Mouse (Mus musculus): ENCODE measurements around the gene Fam228a. TPM values are rescaled to one million over a fixed set of nuclear protein-coding genes. Genes with fewer than 3 reads are reported as not detected.
"Not testable (repeated sequence)": the region's sequence is repeated elsewhere in the genome, so short reads cannot be mapped to it uniquely, and the experiment has no call there.

Gene Fam228a
- 0.20 and 0.21 TPM in 2 replicates for polyA plus RNA-seq (2016; fragmentation: Nextera tagmentation; extraction: Ambion mirVana)

GRCm38 (mm10) chr12:4738031-4738576 lies at the start of gene Fam228a:
TSS of gene Fam228a (minus strand) at chr12:4738430.
- WGBS = 86% methylated on average over 18 of the region's 18 CpGs
- no peak within 1 kb of the TSS for H3K9ac ChIP-seq
- H3K36me3 ChIP-seq = no peaks in the 10 kb centered on the region
- H3K4me1 ChIP-seq (replicated peaks) = no peaks in the 10 kb centered on the region
- no peak within 1 kb of the TSS for H3K4me3 ChIP-seq
- H3K9me3 ChIP-seq (replicated peaks) = no peaks in the 10 kb centered on the region
- H3K27ac ChIP-seq (ENCODE audit: poor library complexity, severe bottlenecking) = no peak within 1 kb of the TSS
- H3K4me2 ChIP-seq = no peak within 1 kb of the TSS
- peaks cover 6% of the 10 kb centered on the region; the same call in 1 of the 2 replicates for H3K27me3 ChIP-seq (replicated peaks)
- no peak for ATAC-seq (ENCODE audit: insufficient number of reproducible peaks, low FRiP score)

GRCm38 (mm10) chr12:4784466-4784865 lies 46.2 kb upstream of the Fam228a start:
- no peaks in the 10 kb centered on the region for H3K9me3 ChIP-seq (replicated peaks)
- no peaks in the 10 kb centered on the region for H3K36me3 ChIP-seq
- no peaks in the 10 kb centered on the region for H3K27me3 ChIP-seq (replicated peaks)
- H3K4me1 ChIP-seq (replicated peaks) = no peaks in the 10 kb centered on the region
- H3K27ac ChIP-seq (ENCODE audit: poor library complexity, severe bottlenecking) = no peak overlapping the region
- no peak overlapping the region for H3K4me3 ChIP-seq
- no peak for ATAC-seq (ENCODE audit: insufficient number of reproducible peaks, low FRiP score)
- no peak overlapping the region for H3K4me2 ChIP-seq
- WGBS = 64% methylated on average over 2 of the region's 2 CpGs
- no peak overlapping the region for H3K9ac ChIP-seq

- H3K27me3 ChIP-seq (replicated peaks) = no peaks in the 10 kb centered on the region
- no peak overlapping the region for H3K4me3 ChIP-seq
- no peak for ATAC-seq (ENCODE audit: insufficient number of reproducible peaks, low FRiP score)
- 59% methylated on average over 5 of the region's 5 CpGs for WGBS
- H3K9ac ChIP-seq = no peak overlapping the region
- no peaks in the 10 kb centered on the region for H3K9me3 ChIP-seq (replicated peaks)
- H3K4me2 ChIP-seq = no peak overlapping the region
- H3K36me3 ChIP-seq = no peaks in the 10 kb centered on the region
- no peaks in the 10 kb centered on the region for H3K4me1 ChIP-seq (replicated peaks)
- H3K27ac ChIP-seq (ENCODE audit: poor library complexity, severe bottlenecking) = no peak overlapping the region
Measured at GRCm38 (mm10) chr12:4783598-4783997, 45.4 kb upstream of the Fam228a start.

GRCm38 (mm10) chr12:4781725-4782404 lies 43.6 kb upstream of the Fam228a start:
- not testable (repeated sequence) for H3K27ac ChIP-seq (ENCODE audit: poor library complexity, severe bottlenecking); H3K27me3 ChIP-seq (replicated peaks); H3K36me3 ChIP-seq; H3K9ac ChIP-seq; H3K4me1 ChIP-seq (replicated peaks); H3K9me3 ChIP-seq (replicated peaks); ATAC-seq (ENCODE audit: insufficient number of reproducible peaks, low FRiP score); H3K4me2 ChIP-seq; H3K4me3 ChIP-seq
- WGBS = 76% methylated on average over 9 of the region's 9 CpGs

- no peaks in the 10 kb centered on the region for H3K4me1 ChIP-seq (replicated peaks)
- H3K4me3 ChIP-seq = no peak overlapping the region
- H3K36me3 ChIP-seq = no peaks in the 10 kb centered on the region
- 67% methylated on average over 1 of the region's 1 CpGs for WGBS
- no peaks in the 10 kb centered on the region for H3K9me3 ChIP-seq (replicated peaks)
- no peaks in the 10 kb centered on the region for H3K27me3 ChIP-seq (replicated peaks)
- no peak for ATAC-seq (ENCODE audit: insufficient number of reproducible peaks, low FRiP score)
- no peak overlapping the region for H3K4me2 ChIP-seq
- no peak overlapping the region for H3K27ac ChIP-seq (ENCODE audit: poor library complexity, severe bottlenecking)
- H3K9ac ChIP-seq = no peak overlapping the region
Measured at GRCm38 (mm10) chr12:4781270-4781669, 43.0 kb upstream of the Fam228a start.

GRCm38 (mm10) chr12:4780245-4780644 lies 42.0 kb upstream of the Fam228a start:
- Histone ChIP-seq H3K9me3 (replicated peaks) (no peaks in the 10 kb centered on the region), H3K4me3 (no peak overlapping the region), H3K27me3 (replicated peaks) (0 out of 2 replicates have a peak, but pooled peaks cover 2% of the 10 kb centered on the region), H3K27ac (ENCODE audit: poor library complexity, severe bottlenecking) (no peak overlapping the region), H3K9ac (no peak overlapping the region), H3K4me2 (no peak overlapping the region), H3K4me1 (replicated peaks) (no peaks in the 10 kb centered on the region), H3K36me3 (no peaks in the 10 kb centered on the region)
- WGBS = 60% methylated on average over 2 of the region's 2 CpGs
- no peak for ATAC-seq (ENCODE audit: insufficient number of reproducible peaks, low FRiP score)

GRCm38 (mm10) chr12:4777734-4778133 lies 39.5 kb upstream of the Fam228a start:
- Histone ChIP-seq H3K4me3 (no peak overlapping the region), H3K9me3 (replicated peaks) (no peaks in the 10 kb centered on the region), H3K4me2 (no peak overlapping the region), H3K27ac (ENCODE audit: poor library complexity, severe bottlenecking) (no peak overlapping the region), H3K4me1 (replicated peaks) (no peaks in the 10 kb centered on the region), H3K27me3 (replicated peaks) (0 out of 2 replicates have a peak, but pooled peaks cover 2% of the 10 kb centered on the region), H3K9ac (no peak overlapping the region), H3K36me3 (no peaks in the 10 kb centered on the region)
- WGBS = 80% methylated on average over 6 of the region's 6 CpGs
- ATAC-seq (ENCODE audit: insufficient number of reproducible peaks, low FRiP score) = no peak

GRCm38 (mm10) chr12:4775588-4775949 lies 37.3 kb upstream of the Fam228a start:
- Histone ChIP-seq H3K4me2 (no peak overlapping the region), H3K9ac (no peak overlapping the region), H3K36me3 (no peaks in the 10 kb centered on the region), H3K9me3 (replicated peaks) (no peaks in the 10 kb centered on the region), H3K27me3 (replicated peaks) (0 out of 2 replicates have a peak, but pooled peaks cover 2% of the 10 kb centered on the region), H3K4me3 (no peak overlapping the region), H3K27ac (ENCODE audit: poor library complexity, severe bottlenecking) (no peak overlapping the region), H3K4me1 (replicated peaks) (no peaks in the 10 kb centered on the region)
- WGBS = 57% methylated on average over 9 of the region's 9 CpGs
- ATAC-seq (ENCODE audit: insufficient number of reproducible peaks, low FRiP score) = no peak

- Histone ChIP-seq H3K4me3 (no peak overlapping the region), H3K36me3 (no peaks in the 10 kb centered on the region), H3K9me3 (replicated peaks) (no peaks in the 10 kb centered on the region), H3K9ac (no peak overlapping the region), H3K27ac (ENCODE audit: poor library complexity, severe bottlenecking) (no peak overlapping the region), H3K27me3 (replicated peaks) (0 out of 2 replicates have a peak, but pooled peaks cover 2% of the 10 kb centered on the region), H3K4me2 (no peak overlapping the region), H3K4me1 (replicated peaks) (no peaks in the 10 kb centered on the region)
- ATAC-seq (ENCODE audit: insufficient number of reproducible peaks, low FRiP score) = no peak
- 82% methylated on average over 8 of the region's 8 CpGs for WGBS
Measured at GRCm38 (mm10) chr12:4774895-4775587, 36.8 kb upstream of the Fam228a start.

- Histone ChIP-seq H3K36me3 (no peaks in the 10 kb centered on the region), H3K4me2 (peak overlapping the region; percentile 70), H3K9me3 (replicated peaks) (no peaks in the 10 kb centered on the region), H3K27me3 (replicated peaks) (no peaks in the 10 kb centered on the region), H3K4me1 (replicated peaks) (0 out of 2 replicates have a peak, but pooled peaks cover 3% of the 10 kb centered on the region), H3K27ac (ENCODE audit: poor library complexity, severe bottlenecking) (peak overlapping the region; percentile 73; the same call in 1 of the 2 replicates), H3K9ac (peak overlapping the region; percentile 80), H3K4me3 (peak overlapping the region; percentile 63)
- peak; percentile 23 for ATAC-seq (ENCODE audit: insufficient number of reproducible peaks, low FRiP score)
- 18% methylated on average over 13 of the region's 13 CpGs for WGBS
Measured at GRCm38 (mm10) chr12:4769333-4769723, 31.1 kb upstream of the Fam228a start.
